Mouse (Mus musculus): ENCODE measurements around the gene Rhot1. TPM values are rescaled to one million over a fixed set of nuclear protein-coding genes. Genes with fewer than 3 reads are reported as not detected.
A peak's percentile ranks its signal among the peaks of the same experiment; 100 is the strongest.
"Not testable (repeated sequence)": the region's sequence is repeated elsewhere in the genome, so short reads cannot be mapped to it uniquely, and the experiment has no call there.

Rhot1 gene
- polyA plus RNA-seq, 1 experiment from 2014 or later, result 76.2 TPM

GRCm38 (mm10) chr11:80200326-80200725 lies 8.5 kb upstream of the Rhot1 start:
- H3K27me3 ChIP-seq, result no peaks in the 10 kb centered on the region
- H3K27ac ChIP-seq (replicated peaks), result no peak overlapping the region
- H3K36me3 ChIP-seq, result no peaks in the 10 kb centered on the region
- H3K9ac ChIP-seq, result no peak overlapping the region
- H3K4me1 ChIP-seq (replicated peaks), result no peaks in the 10 kb centered on the region
- WGBS, result 72% methylated on average over 1 of the region's 1 CpGs
- no peak overlapping the region for H3K4me3 ChIP-seq
- H3K9me3 ChIP-seq, result no peaks in the 10 kb centered on the region
- no peak for ATAC-seq (ENCODE audit: low read depth)
- no peak overlapping the region for H3K4me2 ChIP-seq

GRCm38 (mm10) chr11:80202296-80202695 lies 6.5 kb upstream of the Rhot1 start:
- Histone ChIP-seq H3K4me2 (no peak overlapping the region), H3K36me3 (no peaks in the 10 kb centered on the region), H3K9ac (no peak overlapping the region), H3K9me3 (no peaks in the 10 kb centered on the region), H3K4me1 (replicated peaks) (no peaks in the 10 kb centered on the region), H3K27ac (replicated peaks) (no peak overlapping the region), H3K27me3 (no peaks in the 10 kb centered on the region), H3K4me3 (no peak overlapping the region)
- ATAC-seq (ENCODE audit: low read depth), result no peak
- 79% methylated on average over 6 of the region's 6 CpGs for WGBS

GRCm38 (mm10) chr11:80204037-80204436 lies 4.8 kb upstream of the Rhot1 start:
- Histone ChIP-seq H3K4me1 (replicated peaks) (0 out of 2 replicates have a peak, but pooled peaks cover 3% of the 10 kb centered on the region), H3K9me3 (no peaks in the 10 kb centered on the region), H3K4me3 (no peak overlapping the region), H3K9ac (no peak overlapping the region), H3K4me2 (no peak overlapping the region), H3K27me3 (no peaks in the 10 kb centered on the region), H3K27ac (replicated peaks) (no peak overlapping the region), H3K36me3 (no peaks in the 10 kb centered on the region)
- no peak for ATAC-seq (ENCODE audit: low read depth)
- WGBS, result 69% methylated on average over 3 of the region's 3 CpGs

- 41% methylated on average over 5 of the region's 5 CpGs for WGBS
- H3K36me3 ChIP-seq, result no peaks in the 10 kb centered on the region
- H3K9ac ChIP-seq, result no peak overlapping the region
- peaks cover 6% of the 10 kb centered on the region for H3K4me1 ChIP-seq (replicated peaks)
- H3K9me3 ChIP-seq, result no peaks in the 10 kb centered on the region
- no peak overlapping the region for H3K4me2 ChIP-seq
- no peak overlapping the region for H3K4me3 ChIP-seq
- no peak overlapping the region for H3K27ac ChIP-seq (replicated peaks)
- H3K27me3 ChIP-seq, result no peaks in the 10 kb centered on the region
- ATAC-seq (ENCODE audit: low read depth), result no peak
Observed at GRCm38 (mm10) chr11:80204941-80205340, 3.9 kb upstream of the Rhot1 start.

- Histone ChIP-seq H3K27ac (replicated peaks) (no peak overlapping the region), H3K4me3 (peak overlapping the region; percentile 94; the same call in 1 of the 2 replicates), H3K9me3 (no peaks in the 10 kb centered on the region), H3K4me2 (0 out of 2 replicates have a peak overlapping the region, but pooled peaks have one; percentile 22), H3K27me3 (no peaks in the 10 kb centered on the region), H3K9ac (no peak overlapping the region), H3K4me1 (replicated peaks) (peaks cover 21% of the 10 kb centered on the region), H3K36me3 (no peaks in the 10 kb centered on the region)
- ATAC-seq (ENCODE audit: low read depth), result peak; percentile 60
- WGBS, result 41% methylated on average over 7 of the region's 7 CpGs
Observed at GRCm38 (mm10) chr11:80208465-80208859, 357 bp upstream of the Rhot1 start.

GRCm38 (mm10) chr11:80210321-80210720 lies 1.5 kb downstream of the Rhot1 start:
- Histone ChIP-seq H3K27ac (replicated peaks) (no peak overlapping the region), H3K9me3 (no peaks in the 10 kb centered on the region), H3K27me3 (no peaks in the 10 kb centered on the region), H3K36me3 (peaks cover 17% of the 10 kb centered on the region), H3K9ac (peak overlapping the region; percentile 91), H3K4me1 (replicated peaks) (peaks cover 21% of the 10 kb centered on the region), H3K4me2 (peak overlapping the region; percentile 66), H3K4me3 (peak overlapping the region; percentile 94)
- no peak for ATAC-seq (ENCODE audit: low read depth)
- WGBS, result 53% methylated on average over 6 of the region's 6 CpGs

- 98% methylated on average over 2 of the region's 2 CpGs for WGBS
- Histone ChIP-seq H3K9me3 (no peaks in the 10 kb centered on the region), H3K27ac (replicated peaks) (no peak overlapping the region), H3K4me2 (no peak overlapping the region), H3K9ac (no peak overlapping the region), H3K27me3 (no peaks in the 10 kb centered on the region), H3K4me3 (no peak overlapping the region), H3K36me3 (peaks cover 21% of the 10 kb centered on the region), H3K4me1 (replicated peaks) (peaks cover 21% of the 10 kb centered on the region)
- ATAC-seq (ENCODE audit: low read depth), result no peak
Observed at GRCm38 (mm10) chr11:80212282-80212681, 3.5 kb downstream of the Rhot1 start.

- Histone ChIP-seq H3K4me2 (no peak overlapping the region), H3K9ac (no peak overlapping the region), H3K27ac (replicated peaks) (no peak overlapping the region), H3K36me3 (peaks cover 27% of the 10 kb centered on the region), H3K4me3 (no peak overlapping the region), H3K9me3 (no peaks in the 10 kb centered on the region), H3K27me3 (no peaks in the 10 kb centered on the region), H3K4me1 (replicated peaks) (peaks cover 12% of the 10 kb centered on the region)
- 92% methylated on average over 3 of the region's 3 CpGs for WGBS
- no peak for ATAC-seq (ENCODE audit: low read depth)
Observed at GRCm38 (mm10) chr11:80215291-80215690, 6.5 kb downstream of the Rhot1 start.

- no peak overlapping the region for H3K4me3 ChIP-seq
- H3K27me3 ChIP-seq, result no peaks in the 10 kb centered on the region
- no peak overlapping the region for H3K4me2 ChIP-seq
- H3K4me1 ChIP-seq (replicated peaks), result no peaks in the 10 kb centered on the region
- H3K27ac ChIP-seq (replicated peaks), result no peak overlapping the region
- H3K9ac ChIP-seq, result no peak overlapping the region
- H3K36me3 ChIP-seq, result peaks cover 49% of the 10 kb centered on the region
- no peaks in the 10 kb centered on the region for H3K9me3 ChIP-seq
- no peak for ATAC-seq (ENCODE audit: low read depth)
- WGBS, result 89% methylated on average over 11 of the region's 11 CpGs
Observed at GRCm38 (mm10) chr11:80218657-80219293, 10.0 kb downstream of the Rhot1 start.

- 95% methylated on average over 4 of the region's 5 CpGs for WGBS
- peaks cover 76% of the 10 kb centered on the region for H3K36me3 ChIP-seq
- H3K4me1 ChIP-seq (replicated peaks), result not testable (repeated sequence)
Observed at GRCm38 (mm10) chr11:80230066-80230465, 21.2 kb downstream of the Rhot1 start.

GRCm38 (mm10) chr11:80237278-80237677 lies 28.5 kb downstream of the Rhot1 start:
- no peak for ATAC-seq (ENCODE audit: low read depth)
- H3K4me1 ChIP-seq (replicated peaks), result no peaks in the 10 kb centered on the region

More at GRCm38 (mm10) chr11:80230066-80230465, 21.2 kb downstream of the Rhot1 start:
- not testable (repeated sequence) for ATAC-seq (ENCODE audit: low read depth); H3K4me3 ChIP-seq; H3K27ac ChIP-seq (replicated peaks); H3K9me3 ChIP-seq; H3K4me2 ChIP-seq; H3K9ac ChIP-seq; H3K27me3 ChIP-seq

GRCm38 (mm10) chr11:80238306-80238705 lies 29.5 kb downstream of the Rhot1 start:
- no peak overlapping the region for H3K9ac ChIP-seq
- H3K9me3 ChIP-seq, result no peaks in the 10 kb centered on the region
- H3K4me1 ChIP-seq (replicated peaks), result no peaks in the 10 kb centered on the region
- H3K36me3 ChIP-seq, result peaks cover 53% of the 10 kb centered on the region
- 92% methylated on average over 4 of the region's 4 CpGs for WGBS
- H3K4me3 ChIP-seq, result no peak overlapping the region
- H3K27ac ChIP-seq (replicated peaks), result no peak overlapping the region
- ATAC-seq (ENCODE audit: low read depth), result no peak
- H3K27me3 ChIP-seq, result no peaks in the 10 kb centered on the region
- H3K4me2 ChIP-seq, result no peak overlapping the region

More at GRCm38 (mm10) chr11:80237278-80237677, 28.5 kb downstream of the Rhot1 start:
- Histone ChIP-seq H3K4me2 (no peak overlapping the region), H3K4me3 (no peak overlapping the region), H3K36me3 (peaks cover 53% of the 10 kb centered on the region), H3K27ac (replicated peaks) (no peak overlapping the region), H3K9ac (no peak overlapping the region), H3K9me3 (no peaks in the 10 kb centered on the region), H3K27me3 (no peaks in the 10 kb centered on the region)
- 85% methylated on average over 3 of the region's 3 CpGs for WGBS

GRCm38 (mm10) chr11:80247026-80247425 lies 38.2 kb downstream of the Rhot1 start:
- H3K27me3 ChIP-seq, result no peaks in the 10 kb centered on the region
- no peaks in the 10 kb centered on the region for H3K9me3 ChIP-seq
- H3K4me1 ChIP-seq (replicated peaks), result no peaks in the 10 kb centered on the region
- no peak overlapping the region for H3K27ac ChIP-seq (replicated peaks)
- peaks cover 88% of the 10 kb centered on the region for H3K36me3 ChIP-seq
- H3K4me3 ChIP-seq, result no peak overlapping the region
- ATAC-seq (ENCODE audit: low read depth), result no peak
- no peak overlapping the region for H3K4me2 ChIP-seq
- H3K9ac ChIP-seq, result no peak overlapping the region

All from neural tube, embryonic 13.5 days (tissue).